Mouse (Mus musculus) stomach, postnatal 0 days (tissue): ENCODE results near the gene Lep. TPM values are rescaled to one million over a fixed set of nuclear protein-coding genes. Genes with fewer than 3 reads are reported as not detected.

ENCODE experiments used
- ATAC-seq: fragments of 200-750 bp; cut with Nextera tagmentation; 2 replicates; pipeline ENCODE4 v1.8.0; 2017; ENCODE audit not compliant: low FRiP score, low TSS enrichment
- DNase-seq: peaks from one replicate; pipeline ENCODE4 v3.0.0-alpha.2; 2016; ENCODE audit warnings: low spot score
- H3K27ac ChIP-seq: fragments of 300-500 bp; sonication (generic); replicated peaks from 2 replicates; pipeline ENCODE4 v1.5.1; 2014; ENCODE audit warnings: mild to moderate bottlenecking, control low read depth
- H3K27me3 ChIP-seq: fragments of 300-500 bp; sonication (generic); 2 replicates; pipeline ENCODE4 v1.6.1; 2014; ENCODE audit warnings: low read length; ENCODE audit not compliant: control insufficient read depth, insufficient read depth
- H3K36me3 ChIP-seq: fragments of 300-500 bp; sonication (generic); 2 replicates; pipeline ENCODE4 v1.6.1; 2014; ENCODE audit warnings: low read length, mixed read lengths; ENCODE audit not compliant: control insufficient read depth, insufficient read depth
- H3K4me1 ChIP-seq: fragments of 300-500 bp; sonication (generic); replicated peaks from 2 replicates; pipeline ENCODE4 v1.6.1; 2014; ENCODE audit warnings: antibody characterized with exemption; ENCODE audit not compliant: control insufficient read depth, insufficient read depth
- H3K4me2 ChIP-seq: fragments of 300-500 bp; sonication (generic); replicated peaks from 2 replicates; pipeline ENCODE4 v1.6.1; 2014; ENCODE audit warnings: low read depth, mild to moderate bottlenecking, control low read depth, moderate library complexity
- H3K4me3 ChIP-seq: fragments of 300-500 bp; sonication (generic); 2 replicates; pipeline ENCODE4 v1.5.1; 2014; ENCODE audit warnings: low read depth, low read length, control low read depth
- H3K9ac ChIP-seq: fragments of 300-500 bp; sonication (generic); 2 replicates; pipeline ENCODE4 v1.6.1; 2014; ENCODE audit warnings: mild to moderate bottlenecking, low read length, control low read depth, mixed read lengths
- H3K9me3 ChIP-seq: fragments of 300-500 bp; sonication (generic); 2 replicates; pipeline ENCODE4 v1.6.1; 2016; ENCODE audit warnings: low read length; ENCODE audit not compliant: control insufficient read depth
- CTCF ChIP-seq: IDR thresholded peaks from 2 replicates; pipeline ENCODE4 v1.5.1; 2016; ENCODE audit warnings: antibody characterized with exemption, low read depth, mild to moderate bottlenecking, moderate library complexity
- EP300 ChIP-seq: optimal IDR thresholded peaks from 2 replicates; pipeline ENCODE3; 2016; ENCODE audit warnings: antibody characterized with exemption
- WGBS: fragments of 180-500 bp; shearing (Covaris S2); extraction: QIAGEN DNeasy Blood & Tissue Kit; methylation state at CpG from one replicate; pipeline ENCODE4 v1.1.7; 2014; 5-methylcytosine and 5-hydroxymethylcytosine counted together
- polyA plus RNA-seq: library from polyadenylated mRNA; unstranded; fragments of >200 nt; fragmentation: Nextera tagmentation; extraction: Ambion mirVana; gene quantifications from 2 replicates; pipeline ENCODE4 v1.2.1, GENCODE M21; 2015

The Lep gene
- polyA plus RNA-seq, 1 experiment from 2014 or later: not detected

- no peak overlapping the region for H3K4me2 ChIP-seq
- H3K36me3 ChIP-seq: no peaks in the 10 kb centered on the region
- H3K4me1 ChIP-seq: peaks cover 4% of the 10 kb centered on the region; the same call in 1 of the 2 replicates
- no peak overlapping the region for H3K9ac ChIP-seq
- 81% methylated on average over 7 of the region's 7 CpGs for WGBS
- no peak overlapping the region for H3K4me3 ChIP-seq
- DNase-seq (no peak), ATAC-seq (no peak)
- no peak overlapping the region for H3K27ac ChIP-seq
- no peaks in the 10 kb centered on the region for H3K27me3 ChIP-seq
- H3K9me3 ChIP-seq: 0 out of 2 replicates have a peak, but pooled peaks cover 2% of the 10 kb centered on the region
- TF ChIP-seq CTCF (no peak), EP300 (no peak)
Measured at GRCm38 (mm10) chr6:29033981-29034646, 25.9 kb upstream of the Lep start.

- DNase-seq: no peak
Measured at GRCm38 (mm10) chr6:29036698-29037097, 23.3 kb upstream of the Lep start.

GRCm38 (mm10) chr6:29040266-29040665 is 19.8 kb upstream of the Lep start:
- H3K27ac ChIP-seq: no peak overlapping the region
- H3K27me3 ChIP-seq: no peaks in the 10 kb centered on the region
- WGBS: 84% methylated on average over 2 of the region's 2 CpGs
- no peaks in the 10 kb centered on the region for H3K4me1 ChIP-seq
- TF ChIP-seq CTCF (no peak), EP300 (no peak)
- no peak overlapping the region for H3K4me3 ChIP-seq
- DNase-seq: no peak
- ATAC-seq: no peak
- no peaks in the 10 kb centered on the region for H3K36me3 ChIP-seq
- H3K9ac ChIP-seq: no peak overlapping the region
- H3K4me2 ChIP-seq: no peak overlapping the region
- no peaks in the 10 kb centered on the region for H3K9me3 ChIP-seq

More at GRCm38 (mm10) chr6:29036698-29037097, 23.3 kb upstream of the Lep start:
- no peaks in the 10 kb centered on the region for H3K27me3 ChIP-seq
- TF ChIP-seq EP300: no peak
- TF ChIP-seq CTCF: no peak
- H3K36me3 ChIP-seq: no peaks in the 10 kb centered on the region
- ATAC-seq: no peak
- H3K4me1 ChIP-seq: no peaks in the 10 kb centered on the region
- no peak overlapping the region for H3K9ac ChIP-seq
- H3K27ac ChIP-seq: no peak overlapping the region
- H3K4me2 ChIP-seq: no peak overlapping the region
- 50% methylated on average over 4 of the region's 4 CpGs for WGBS
- no peaks in the 10 kb centered on the region for H3K9me3 ChIP-seq
- H3K4me3 ChIP-seq: no peak overlapping the region

GRCm38 (mm10) chr6:29044029-29044428 is 16.0 kb upstream of the Lep start:
- H3K9ac ChIP-seq: no peak overlapping the region
- TF ChIP-seq EP300: no peak
- TF ChIP-seq CTCF: no peak
- no peak overlapping the region for H3K4me2 ChIP-seq
- no peak for ATAC-seq
- H3K4me3 ChIP-seq: no peak overlapping the region
- no peaks in the 10 kb centered on the region for H3K9me3 ChIP-seq
- H3K36me3 ChIP-seq: no peaks in the 10 kb centered on the region
- H3K4me1 ChIP-seq: no peaks in the 10 kb centered on the region
- DNase-seq: no peak
- H3K27ac ChIP-seq: no peak overlapping the region
- no peaks in the 10 kb centered on the region for H3K27me3 ChIP-seq

DNA sequence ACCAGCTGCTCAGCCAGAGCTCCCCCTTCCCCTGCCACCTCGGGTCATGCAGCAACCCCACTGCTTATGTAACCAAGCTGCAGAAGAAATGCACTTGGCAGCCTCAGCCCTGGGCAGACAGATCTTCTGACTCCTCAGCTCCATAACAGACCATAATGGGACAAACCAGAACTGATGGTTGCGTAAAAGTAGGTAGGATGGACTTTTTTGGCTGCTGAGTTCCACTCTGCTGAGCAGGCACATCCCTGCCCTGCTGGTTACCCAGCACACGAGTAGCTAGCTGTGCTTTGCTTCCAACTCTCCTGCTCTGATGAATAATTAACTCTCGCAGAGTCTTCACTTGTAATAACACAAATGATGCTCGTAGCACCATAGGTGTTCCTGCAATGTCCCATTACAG is 10.1 kb upstream of the Lep start:
- H3K27me3 ChIP-seq: no peaks in the 10 kb centered on the region
- no peak for ATAC-seq
- WGBS: 51% methylated on average over 5 of the region's 5 CpGs
- H3K9me3 ChIP-seq: no peaks in the 10 kb centered on the region
- no peak for DNase-seq
- no peaks in the 10 kb centered on the region for H3K4me1 ChIP-seq
- H3K9ac ChIP-seq: no peak overlapping the region
- H3K36me3 ChIP-seq: no peaks in the 10 kb centered on the region
- no peak overlapping the region for H3K4me2 ChIP-seq
- H3K27ac ChIP-seq: no peak overlapping the region
- TF ChIP-seq EP300: no peak
- TF ChIP-seq CTCF: no peak
- no peak overlapping the region for H3K4me3 ChIP-seq

GRCm38 (mm10) chr6:29052188-29052587 is 7.8 kb upstream of the Lep start:
- 66% methylated on average over 9 of the region's 9 CpGs for WGBS
- ATAC-seq (no peak), DNase-seq (no peak)

More at GRCm38 (mm10) chr6:29052188-29052587, 7.8 kb upstream of the Lep start:
- no peak for TF ChIP-seq EP300
- no peak for TF ChIP-seq CTCF
- H3K27me3 ChIP-seq: no peaks in the 10 kb centered on the region
- H3K36me3 ChIP-seq: no peaks in the 10 kb centered on the region
- no peak overlapping the region for H3K9ac ChIP-seq
- no peak overlapping the region for H3K4me3 ChIP-seq
- H3K4me2 ChIP-seq: no peak overlapping the region
- no peaks in the 10 kb centered on the region for H3K9me3 ChIP-seq
- H3K4me1 ChIP-seq: no peaks in the 10 kb centered on the region
- H3K27ac ChIP-seq: no peak overlapping the region
